ENCODE assay signal across 10 mouse cellular contexts in genomic region chr15:83725556-83726200, GRCm38 (mm10). TPM values are rescaled to one million over a fixed set of nuclear protein-coding genes. Genes with fewer than 3 reads are reported as not detected.
DNase-seq lines count a peak whose midpoint lies in the region; ATAC-seq and TF ChIP-seq lines count a peak whose summit lies in the region.
"Had no signal": no experiment of that assay in that cellular context is flagged by ENCODE, and none has a peak within 500 bp of the region (broad histone marks: within the 10 kb centered on the region; RNA-seq: fewer than 3 reads in every experiment).

No protein-coding gene starts in this region.

- no peak for TF ChIP-seq CTCF in heart, adult 2 months (IDR thresholded peaks at IDR 0.05)
- no peak for TF ChIP-seq CTCF in ES-Bruce4 (IDR thresholded peaks at IDR 0.05; ENCODE audit: low read depth, low read length)

- 22% methylated on average over 28 of the region's 28 CpGs for WGBS in heart, embryonic 10.5 days
- 46% methylated on average over 28 of the region's 28 CpGs for WGBS in heart, adult 2 months
- 3% methylated on average over 28 of the region's 28 CpGs for WGBS in forebrain, embryonic 11.5 days
- WGBS in limb, embryonic 13.5 days, result 22% methylated on average over 28 of the region's 28 CpGs

- peak; percentile 16; the same call in 1 of the 2 replicates for ATAC-seq in forebrain, embryonic 11.5 days (replicated peaks; ENCODE audit: low FRiP score)
- no peak for ATAC-seq in limb, embryonic 13.5 days (ENCODE audit: low FRiP score, low read depth)

- peak overlapping the region; percentile 83; the same call in 1 of the 2 replicates for H3K27ac ChIP-seq in heart, embryonic 10.5 days
- H3K27ac ChIP-seq in heart, adult 2 months, result no peak overlapping the region
- H3K27ac ChIP-seq in ES-Bruce4 (ENCODE audit: insufficient read depth, low read length), result no peak overlapping the region
- H3K27ac ChIP-seq in forebrain, embryonic 11.5 days (ENCODE audit: low read depth, low read length), result peak overlapping the region; percentile 53
- no peak overlapping the region for H3K27ac ChIP-seq in limb, embryonic 13.5 days
- H3K27ac ChIP-seq: liver, embryonic 15.5 days had no signal

- peaks cover 72% of the 10 kb centered on the region for H3K27me3 ChIP-seq in heart, embryonic 10.5 days (ENCODE audit: insufficient read depth, poor library complexity, severe bottlenecking)
- H3K27me3 ChIP-seq in heart, adult 2 months (ENCODE audit: control insufficient read depth, insufficient read depth, low read length), result peaks cover 2% of the 10 kb centered on the region
- H3K27me3 ChIP-seq in ES-Bruce4 (ENCODE audit: control insufficient read depth, insufficient read depth, low read length, poor library complexity, severe bottlenecking), result peaks cover 6% of the 10 kb centered on the region
- no peaks in the 10 kb centered on the region; the same call in 1 of the 2 replicates for H3K27me3 ChIP-seq in forebrain, embryonic 11.5 days (ENCODE audit: control insufficient read depth, insufficient read depth, low read length)
- H3K27me3 ChIP-seq in limb, embryonic 13.5 days, result peaks cover 85% of the 10 kb centered on the region

- no peak for TF ChIP-seq POLR2A in heart, adult 2 months (IDR thresholded peaks at IDR 0.05; ENCODE audit: insufficient read depth, low read depth, low read length)
- no peak for TF ChIP-seq POLR2A in ES-Bruce4 (IDR thresholded peaks at IDR 0.05; ENCODE audit: insufficient read depth, low read length)

- peak overlapping the region; percentile 86 for H3K4me2 ChIP-seq in forebrain, embryonic 11.5 days (ENCODE audit: low read depth, low read length, severe bottlenecking)
- H3K4me2 ChIP-seq in limb, embryonic 13.5 days (replicated peaks), result peak overlapping the region; percentile 96

- peaks cover 8% of the 10 kb centered on the region; the same call in 1 of the 2 replicates for H3K36me3 ChIP-seq in heart, embryonic 10.5 days
- no peaks in the 10 kb centered on the region for H3K36me3 ChIP-seq in heart, adult 2 months (ENCODE audit: control insufficient read depth, insufficient read depth, low read length)
- no peaks in the 10 kb centered on the region for H3K36me3 ChIP-seq in ES-Bruce4 (ENCODE audit: control insufficient read depth, insufficient read depth, low read length, poor library complexity, severe bottlenecking)
- no peaks in the 10 kb centered on the region for H3K36me3 ChIP-seq in forebrain, embryonic 11.5 days (ENCODE audit: control insufficient read depth, insufficient read depth, low read length)
- H3K36me3 ChIP-seq in limb, embryonic 13.5 days, result no peaks in the 10 kb centered on the region
- H3K36me3 ChIP-seq: liver, embryonic 15.5 days had no signal

- intact Hi-C loops in heart, adult 2 months (cut with DNase I), result no loop called here

- peaks cover 33% of the 10 kb centered on the region for H3K4me1 ChIP-seq in heart, embryonic 10.5 days
- H3K4me1 ChIP-seq in heart, adult 2 months (ENCODE audit: control insufficient read depth, insufficient read depth, low read length), result no peaks in the 10 kb centered on the region
- H3K4me1 ChIP-seq in ES-Bruce4 (ENCODE audit: control insufficient read depth, insufficient read depth, low read length), result peaks cover 2% of the 10 kb centered on the region
- H3K4me1 ChIP-seq in forebrain, embryonic 11.5 days (replicated peaks; ENCODE audit: control insufficient read depth, insufficient read depth, low read length), result peaks cover 13% of the 10 kb centered on the region
- peaks cover 34% of the 10 kb centered on the region for H3K4me1 ChIP-seq in limb, embryonic 13.5 days

- no peaks in the 10 kb centered on the region for H3K79me2 ChIP-seq in heart, adult 2 months (replicated peaks; ENCODE audit: control insufficient read depth, insufficient read depth, low read length)

- peak overlapping the region; percentile 82 for H3K4me3 ChIP-seq in heart, embryonic 10.5 days
- H3K4me3 ChIP-seq in heart, adult 2 months, result no peak overlapping the region
- H3K4me3 ChIP-seq in ES-Bruce4 (ENCODE audit: low read depth, low read length), result peak overlapping the region; percentile 3; the same call in 1 of the 2 replicates
- no peak overlapping the region for H3K4me3 ChIP-seq in forebrain, embryonic 11.5 days (ENCODE audit: low read depth, low read length)
- H3K4me3 ChIP-seq in limb, embryonic 13.5 days, result peak overlapping the region; percentile 68; the same call in 1 of the 2 replicates

- no peak for TF ChIP-seq EP300 in heart, adult 2 months (IDR thresholded peaks at IDR 0.05; ENCODE audit: insufficient read depth, low read depth, low read length)
- TF ChIP-seq EP300 in ES-Bruce4 (IDR thresholded peaks at IDR 0.05; ENCODE audit: insufficient read depth, low read depth, low read length), result no peak

- no peak overlapping the region for H3K9ac ChIP-seq in heart, adult 2 months (ENCODE audit: low read depth, low read length)
- H3K9ac ChIP-seq in ES-Bruce4 (ENCODE audit: low read depth, poor library complexity, severe bottlenecking), result no peak overlapping the region
- peak overlapping the region; percentile 35; the same call in 1 of the 2 replicates for H3K9ac ChIP-seq in forebrain, embryonic 11.5 days (ENCODE audit: low read length)
- H3K9ac ChIP-seq in limb, embryonic 13.5 days, result no peak overlapping the region
- H3K9ac ChIP-seq: liver, embryonic 15.5 days had no signal

- no peaks in the 10 kb centered on the region for H3K9me3 ChIP-seq in heart, embryonic 10.5 days
- H3K9me3 ChIP-seq in ES-Bruce4 (replicated peaks; ENCODE audit: control insufficient read depth, insufficient read depth, low read length, poor library complexity, severe bottlenecking), result no peaks in the 10 kb centered on the region
- no peaks in the 10 kb centered on the region for H3K9me3 ChIP-seq in forebrain, embryonic 11.5 days (ENCODE audit: control insufficient read depth, low read length)
- no peaks in the 10 kb centered on the region for H3K9me3 ChIP-seq in limb, embryonic 13.5 days
- H3K9me3 ChIP-seq: liver, embryonic 15.5 days had no signal

- no peak for DNase-seq in heart, embryonic 10.5 days (ENCODE audit: low spot score)
- DNase-seq in heart, adult 2 months, result no peak
- DNase-seq in forebrain, embryonic 11.5 days (ENCODE audit: low spot score), result peak; percentile 64
- no peak for DNase-seq in frontal cortex, postnatal 25 days (ENCODE audit: low spot score in 2 of 2)
- no peak for DNase-seq in urinary bladder, postnatal 25 days (ENCODE audit: low spot score)
- DNase-seq in urinary bladder, postnatal 4 days (ENCODE audit: low spot score in 2 of 2), result no peak

RNA-seq across cellular contexts. Expression of gene Scube1, which starts 0.9 kb away (rescaled TPM):
- polyA plus RNA-seq in heart, embryonic 10.5 days (2016; fragmentation: Nextera tagmentation; extraction: Ambion mirVana), result 13.5 and 20.4 TPM in 2 replicates
- 1 to 10 TPM in 1 of 2 experiments, under 1 TPM in 1; 0.65 to 1.3 TPM for total RNA-seq in heart, adult 2 months (2021)
- polyA plus RNA-seq in heart, adult 2 months (2012; rRNA removed), result 2.2 and 3.0 TPM in 2 replicates
- 0.51 and 0.91 TPM in 2 replicates for polyA plus RNA-seq in ES-Bruce4 (2011; ENCODE audit: insufficient read depth, insufficient read length, low read depth, missing spikeins)
- polyA plus RNA-seq in forebrain, embryonic 11.5 days (2014; fragmentation: Nextera tagmentation; extraction: Ambion mirVana), result 33.9 and 38.0 TPM in 2 replicates
- 18.5 and 22.0 TPM in 2 replicates for polyA plus RNA-seq in limb, embryonic 13.5 days (2015; fragmentation: Nextera tagmentation; extraction: Ambion mirVana)
- polyA plus RNA-seq: C2C12 had no signal

RNA-seq across cellular contexts. Expression of gene Mpped1, which starts 53.6 kb away (rescaled TPM):
- polyA plus RNA-seq in heart, embryonic 10.5 days (2016; fragmentation: Nextera tagmentation; extraction: Ambion mirVana), result 0.22 and 0.70 TPM in 2 replicates
- total RNA-seq in heart, adult 2 months (2021), result not detected
- polyA plus RNA-seq in heart, adult 2 months (2012; rRNA removed), result not detected in 2 replicates
- polyA plus RNA-seq in ES-Bruce4 (2011; ENCODE audit: insufficient read depth, insufficient read length, low read depth, missing spikeins), result 0.35 and 0.75 TPM in 2 replicates
- 39.2 and 40.6 TPM in 2 replicates for polyA plus RNA-seq in forebrain, embryonic 11.5 days (2014; fragmentation: Nextera tagmentation; extraction: Ambion mirVana)
- 8.0 and 9.3 TPM in 2 replicates for polyA plus RNA-seq in limb, embryonic 13.5 days (2015; fragmentation: Nextera tagmentation; extraction: Ambion mirVana)
- polyA plus RNA-seq: C2C12 had no signal

Comparison
In these comparisons a context has a peak if more than half of its experiments do, and no peak if none do; other contexts are left out.
1. H3K27ac ChIP-seq: peak in heart, embryonic 10.5 days (single experiment) and forebrain, embryonic 11.5 days (single experiment); none in heart, adult 2 months (single experiment), ES-Bruce4 (single experiment) and limb, embryonic 13.5 days (single experiment).
2. H3K4me3 ChIP-seq: peak in heart, embryonic 10.5 days (single experiment), ES-Bruce4 (single experiment) and limb, embryonic 13.5 days (single experiment); none in heart, adult 2 months (single experiment) and forebrain, embryonic 11.5 days (single experiment).